Mouse (Mus musculus) stomach, postnatal 0 days (tissue): Measurements from ENCODE around the gene Guca2a.

Source experiments
- CTCF ChIP-seq: IDR thresholded peaks from 2 replicates; pipeline ENCODE4 v1.5.1; 2016; ENCODE audit warnings: antibody characterized with exemption, low read depth, mild to moderate bottlenecking, moderate library complexity
- EP300 ChIP-seq: optimal IDR thresholded peaks from 2 replicates; pipeline ENCODE3; 2016; ENCODE audit warnings: antibody characterized with exemption

GRCm38 (mm10) chr4:119669356-119670209 is 32.1 kb downstream of the Guca2a start:
- TF ChIP-seq CTCF (no peak), EP300 (no peak)
